Mouse (Mus musculus): Measurements from ENCODE around the gene Apba1.
A peak's percentile ranks its signal among the peaks of the same experiment; 100 is the strongest.

Gene Apba1

GRCm38 (mm10) chr19:23879862-23880261 is 121.2 kb downstream of the Apba1 start:
- DNase-seq = peak; percentile 26

DNA sequence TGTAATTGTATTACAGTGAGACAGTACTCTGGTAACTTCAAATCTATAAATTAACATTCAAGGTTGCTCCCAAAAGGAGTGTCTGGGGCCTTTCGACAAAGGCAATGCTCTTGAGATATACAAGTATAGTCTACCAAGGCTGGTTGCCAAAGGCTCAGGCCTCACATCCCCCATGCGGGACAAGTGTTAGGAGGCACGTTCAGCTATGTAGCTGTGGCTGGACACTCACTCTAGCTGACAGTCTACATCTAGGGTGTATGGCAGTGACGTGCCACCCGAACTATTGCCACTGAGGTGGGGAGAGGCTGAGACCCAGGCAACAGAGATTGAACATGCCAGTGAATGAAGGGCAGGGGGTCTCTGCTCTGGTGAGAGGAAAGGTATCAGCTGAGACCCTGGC is 127.5 kb downstream of the Apba1 start:
- no peak for DNase-seq

DNA sequence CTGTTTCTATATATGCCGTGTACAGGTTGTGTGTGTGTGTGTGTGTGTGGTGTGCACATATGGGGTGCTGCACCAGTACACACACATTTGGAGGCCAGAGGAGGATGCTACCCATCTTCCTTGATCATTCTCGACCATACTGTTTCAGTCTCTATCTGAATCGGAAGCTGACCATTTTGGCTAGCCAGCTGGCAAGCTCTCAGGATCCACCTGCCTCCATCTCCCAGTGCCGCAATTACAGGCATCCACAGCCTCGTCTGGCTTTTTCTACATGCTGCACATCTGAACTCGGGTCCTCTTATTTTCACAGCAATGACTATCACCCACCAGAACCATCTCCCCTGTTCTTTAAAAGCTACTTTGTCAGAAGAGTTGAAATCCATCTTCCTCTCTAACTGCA is 132.7 kb downstream of the Apba1 start:
- DNase-seq = no peak

DNA sequence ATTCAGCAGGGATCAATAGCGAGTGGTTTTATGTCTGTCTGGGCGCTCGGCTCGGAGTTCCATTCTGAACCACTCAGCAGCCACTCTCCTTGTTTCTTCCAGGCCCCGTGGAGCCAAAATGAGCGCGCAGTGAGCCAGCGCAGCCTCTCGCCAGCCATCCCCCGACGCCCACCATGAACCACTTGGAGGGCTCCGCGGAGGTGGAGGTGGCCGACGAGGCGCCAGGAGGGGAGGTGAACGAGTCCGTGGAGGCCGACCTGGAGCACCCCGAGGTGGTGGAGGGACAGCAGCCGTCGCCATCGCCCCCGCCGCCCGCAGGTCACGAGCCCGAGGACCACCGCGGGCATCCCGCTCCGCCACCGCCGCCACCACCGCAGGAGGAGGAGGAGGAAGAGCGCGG is 133.9 kb downstream of the Apba1 start:
- DNase-seq = no peak

GRCm38 (mm10) chr19:23893093-23893889 is 134.6 kb downstream of the Apba1 start:
- DNase-seq = peak; percentile 20

- no peak for DNase-seq
These were observed 135.3 kb downstream of the Apba1 start for GRCm38 (mm10) chr19:23893946-23894345.

- no peak for DNase-seq
These were observed 136.1 kb downstream of the Apba1 start for GRCm38 (mm10) chr19:23894822-23895221.

DNA sequence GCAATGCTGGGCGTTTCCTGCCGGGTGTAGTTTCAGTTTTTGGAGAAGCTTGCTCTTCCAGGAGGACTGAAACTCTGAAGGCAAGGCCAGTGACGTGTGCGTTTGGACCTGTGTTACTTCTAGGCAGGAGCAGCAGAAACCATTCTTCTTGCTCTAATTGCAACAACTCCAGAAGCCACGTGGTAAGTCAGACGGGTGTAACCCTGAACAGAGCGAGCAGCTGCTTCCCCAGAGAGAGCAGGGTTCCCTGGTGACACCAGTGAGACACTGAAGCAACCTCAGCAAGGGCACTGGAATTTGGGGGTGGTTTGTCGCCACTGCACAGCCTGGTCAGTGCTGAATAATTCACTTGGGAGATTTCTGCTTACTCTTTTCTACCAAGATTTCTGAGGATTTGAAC is 138.2 kb downstream of the Apba1 start:
- peak; percentile 8 for DNase-seq

DNA sequence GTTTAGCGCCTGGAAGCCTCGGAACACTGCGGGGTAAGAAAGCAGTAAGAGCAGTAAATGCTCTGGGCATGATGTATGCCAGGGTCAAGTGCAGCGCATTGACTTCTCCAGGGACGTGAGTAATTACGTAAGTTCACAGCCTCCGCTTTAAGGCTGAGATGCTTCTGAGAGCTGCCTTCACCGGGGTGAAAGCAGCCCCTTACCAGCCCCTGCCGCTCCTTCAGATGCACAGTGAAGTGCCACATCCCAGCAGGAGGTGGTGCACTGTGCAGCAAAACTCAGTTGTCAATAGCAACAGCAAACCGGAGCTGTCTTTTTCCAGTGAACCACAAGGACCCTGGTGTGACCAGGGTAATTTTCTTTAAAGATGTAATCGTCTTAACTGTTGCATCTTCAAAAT is 139.8 kb downstream of the Apba1 start:
- DNase-seq = no peak

DNA sequence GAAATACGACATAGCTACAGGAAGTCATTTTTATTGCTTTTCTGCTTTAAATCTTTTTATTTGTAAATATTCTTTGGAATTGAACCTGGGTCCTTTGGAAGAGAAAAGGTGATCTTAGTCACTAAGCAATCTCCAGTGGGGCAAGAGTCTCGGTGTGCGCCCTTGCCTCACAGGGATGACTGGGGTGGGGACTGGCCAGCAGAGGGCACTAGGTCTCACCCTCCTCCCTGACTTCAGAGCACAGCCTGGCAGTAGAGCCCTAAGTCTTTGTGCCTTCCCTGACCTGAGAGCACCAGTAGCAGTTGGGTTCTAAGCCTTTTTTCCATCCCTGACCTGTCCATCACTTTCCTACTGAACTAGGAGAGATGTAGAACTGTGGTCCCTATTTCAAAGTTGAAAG is 142.5 kb downstream of the Apba1 start:
- peak; percentile 71 for DNase-seq

DNA sequence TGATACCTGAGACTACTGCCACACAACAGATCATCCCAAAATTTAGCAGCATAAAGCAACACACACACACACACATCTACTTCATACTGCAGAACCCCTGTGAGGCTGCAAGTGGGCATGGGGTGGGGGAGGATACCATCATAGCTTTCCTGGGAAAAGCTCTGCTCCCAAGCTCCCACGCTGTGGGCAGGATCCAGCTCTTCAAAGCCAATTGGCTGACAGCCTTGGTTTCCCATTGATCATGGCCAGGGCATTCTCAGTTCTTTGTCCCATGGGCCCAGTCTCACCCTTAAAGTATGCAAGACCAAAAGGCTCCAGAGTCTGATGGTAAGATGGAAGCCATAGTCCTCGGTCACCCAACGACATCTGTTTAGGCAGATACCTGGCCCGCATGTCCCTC is 143.1 kb downstream of the Apba1 start:
- no peak for DNase-seq

- DNase-seq = no peak
These were observed 144.4 kb downstream of the Apba1 start for GRCm38 (mm10) chr19:23903066-23903465.

DNA sequence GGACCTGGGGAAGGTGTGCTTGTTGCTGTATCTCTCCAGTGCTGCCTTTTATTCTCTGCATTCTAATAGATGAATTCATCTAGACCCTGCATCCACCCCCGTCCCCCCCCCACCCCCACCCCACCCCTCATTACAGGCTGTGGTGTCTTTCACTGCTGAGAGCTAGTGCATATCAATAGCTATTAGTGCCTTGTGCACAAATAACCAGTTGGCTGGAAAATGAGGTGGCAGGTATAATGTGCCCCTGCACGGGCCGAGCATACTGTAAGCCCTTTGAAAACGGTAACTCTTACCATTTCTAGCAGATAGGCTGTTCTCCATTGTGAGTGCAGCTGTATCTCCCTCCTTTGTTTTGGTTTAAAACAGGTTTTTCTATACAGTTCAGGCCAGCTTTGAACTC is 146.2 kb downstream of the Apba1 start:
- DNase-seq = no peak

DNA sequence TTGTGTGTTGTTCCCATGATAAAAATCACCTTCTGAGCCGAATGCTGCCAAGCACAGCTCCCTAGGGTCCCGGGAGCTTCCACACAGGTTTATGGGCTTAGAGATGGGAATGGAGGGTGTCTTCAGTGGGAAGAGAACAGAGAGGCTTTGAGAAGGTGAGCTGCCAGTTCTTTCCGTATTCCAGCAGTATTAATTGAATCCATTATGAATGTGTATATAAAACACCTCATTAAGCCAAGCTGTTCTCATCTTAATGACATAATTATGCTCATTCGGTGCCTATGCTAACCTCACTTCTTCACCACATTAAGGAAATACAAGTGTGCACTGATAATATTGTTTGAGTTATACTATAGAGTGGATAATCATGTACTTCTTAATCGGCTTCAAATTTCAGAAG is 147.1 kb downstream of the Apba1 start:
- no peak for DNase-seq

DNA sequence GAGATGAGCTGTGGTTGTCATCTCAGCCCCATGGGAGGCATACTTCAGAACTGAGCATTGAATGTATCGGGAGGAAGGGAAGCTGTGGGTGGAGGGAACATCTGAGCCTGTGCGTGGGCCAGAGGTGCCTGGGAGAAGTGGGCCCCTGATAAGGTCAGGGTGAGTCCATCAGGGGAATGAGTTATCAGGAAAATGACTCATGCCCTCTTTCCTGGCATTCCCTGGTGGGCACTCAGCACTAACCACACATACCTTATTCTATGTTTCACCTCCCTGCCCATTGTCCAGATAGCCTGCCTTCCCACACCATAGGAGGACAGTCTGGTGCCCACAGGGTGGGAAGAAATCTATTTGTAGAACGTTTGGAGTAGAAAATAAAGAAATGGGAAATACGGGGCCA is 151.7 kb downstream of the Apba1 start:
- no peak for DNase-seq

DNA sequence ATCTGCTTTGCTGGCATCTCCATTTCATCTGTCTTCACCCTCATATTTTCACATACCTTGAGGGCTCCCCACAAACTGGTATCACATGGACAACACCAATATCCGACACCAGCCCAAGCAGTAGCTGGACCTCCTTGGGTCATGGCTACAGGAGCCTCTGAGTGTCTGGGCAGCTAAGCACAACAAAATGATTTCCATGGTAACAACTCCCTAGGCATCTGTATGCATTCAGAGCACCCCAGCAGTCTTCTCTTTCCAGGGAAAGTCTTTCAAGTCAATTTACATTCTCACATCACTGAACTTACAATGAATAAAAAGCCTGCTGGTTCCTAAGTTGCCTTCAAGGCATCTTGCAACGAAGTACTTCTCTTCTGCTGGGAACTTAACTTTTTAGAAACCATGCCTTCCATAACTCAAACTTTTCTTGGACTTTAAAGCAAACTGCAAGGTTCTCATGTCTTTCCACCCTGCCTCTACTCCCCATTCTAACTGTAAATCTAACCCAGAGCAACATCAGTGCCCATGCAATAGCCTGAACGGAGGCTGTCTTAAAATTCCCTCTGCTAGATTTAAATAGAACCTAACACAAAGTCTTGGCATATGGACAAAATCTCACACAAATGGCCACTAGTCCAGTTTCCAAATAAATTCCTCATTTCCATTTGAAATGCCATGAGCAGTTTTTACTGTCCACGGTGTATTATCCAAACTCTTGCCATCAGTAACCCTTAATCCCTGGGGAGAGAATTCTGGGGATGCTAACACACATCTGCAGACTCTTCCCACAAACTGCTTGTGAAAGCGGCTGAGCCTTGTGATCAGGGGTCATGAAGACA is 160.9 kb downstream of the Apba1 start:
- DNase-seq = no peak

GRCm38 (mm10) chr19:23920220-23920544 is 161.5 kb downstream of the Apba1 start:
- DNase-seq = no peak

- DNase-seq = no peak
These were observed 163.9 kb downstream of the Apba1 start for GRCm38 (mm10) chr19:23922601-23923000.

- no peak for DNase-seq
These were observed 165.4 kb downstream of the Apba1 start for GRCm38 (mm10) chr19:23924057-23924456.

GRCm38 (mm10) chr19:23924791-23925190 is 166.1 kb downstream of the Apba1 start:
- DNase-seq = no peak

GRCm38 (mm10) chr19:23925541-23925940 is 166.9 kb downstream of the Apba1 start:
- no peak for DNase-seq

- DNase-seq = no peak
These were observed 172.1 kb downstream of the Apba1 start for GRCm38 (mm10) chr19:23930826-23931225.

DNA sequence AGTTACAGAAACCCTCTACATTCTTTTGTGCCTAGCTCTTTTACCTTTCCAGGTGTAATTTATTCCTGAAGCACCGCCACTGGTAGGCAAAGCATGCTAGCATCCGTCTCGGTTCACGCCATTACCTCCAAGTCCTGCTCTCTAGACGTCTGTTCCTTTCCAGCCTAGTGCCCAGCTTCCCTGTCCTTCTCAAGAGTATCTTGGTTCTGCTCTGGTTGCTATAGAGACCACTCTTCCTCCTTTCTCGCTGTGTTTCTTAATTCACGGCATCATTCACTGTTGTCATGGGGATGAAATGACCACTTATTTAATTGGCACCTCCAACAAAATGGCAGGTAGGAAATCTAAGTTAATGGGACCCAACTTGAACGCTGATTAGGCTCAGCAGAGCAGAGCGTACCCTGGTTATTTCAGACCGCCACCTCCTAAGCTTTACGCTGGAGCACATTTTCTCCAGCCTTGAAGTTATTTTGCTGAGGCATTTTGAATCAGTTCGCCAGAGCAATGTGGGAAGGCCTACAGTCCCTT is 182.8 kb downstream of the Apba1 start:
- DNase-seq = no peak

- no peak for DNase-seq
These were observed 184.2 kb downstream of the Apba1 start for GRCm38 (mm10) chr19:23942886-23943285.

Data from lung, postnatal 36 days (tissue).